In genomic region chr11:23634573-23634972, GRCm38 (mm10) we compare ENCODE assay signal across 14 mouse cellular contexts. TPM values are rescaled to one million over a fixed set of nuclear protein-coding genes. Genes with fewer than 3 reads are reported as not detected.
A peak's percentile ranks its signal among the peaks of the same experiment; 100 is the strongest.
DNase-seq lines count a peak whose midpoint lies in the region; ATAC-seq lines count a peak whose summit lies in the region.
"Had no signal": no experiment of that assay in that cellular context is flagged by ENCODE, and none has a peak within 500 bp of the region (broad histone marks: within the 10 kb centered on the region; RNA-seq: fewer than 3 reads in every experiment).

No protein-coding gene starts in this region.

- peak overlapping the region; percentile 82; the same call in 1 of the 2 replicates for H3K4me2 ChIP-seq in heart, embryonic 14.5 days (ENCODE audit: low read length)

- H3K9ac ChIP-seq in heart, embryonic 14.5 days (ENCODE audit: low read length), result no peak overlapping the region
- H3K9ac ChIP-seq: forebrain, embryonic 15.5 days; heart, embryonic 15.5 days had no signal

- no peak overlapping the region for H3K27ac ChIP-seq in heart, embryonic 14.5 days (replicated peaks in 1 of 2; ENCODE audit: control insufficient read depth in 1 of 2, insufficient read depth in 1 of 2, low read depth in 2 of 2, low read length in 2 of 2)
- H3K27ac ChIP-seq: liver, embryonic 14.5 days; macrophage had no signal

- intact Hi-C loops in heart, postnatal 36 days (cut with DNase I), result loop anchor here (5.0 kb wide), 1 partner anchor 138 kb away; the partner anchor contains the start of gene Rel

- H3K4me3 ChIP-seq in heart, embryonic 14.5 days (ENCODE audit: control insufficient read depth in 1 of 2, insufficient read depth in 1 of 2, low read depth in 1 of 2, low read length in 2 of 2), result no peak overlapping the region

- peaks cover 2 to 9% of the 10 kb centered on the region in 2 experiments; a peak in 2 of 4 replicates for H3K4me1 ChIP-seq in heart, embryonic 14.5 days (ENCODE audit: control insufficient read depth in 2 of 2, insufficient read depth in 2 of 2, low read length in 2 of 2)

- H3K9me3 ChIP-seq in heart, embryonic 14.5 days (ENCODE audit: control insufficient read depth, low read length), result no peaks in the 10 kb centered on the region
- H3K9me3 ChIP-seq: forebrain, embryonic 15.5 days; heart, embryonic 15.5 days; midbrain, embryonic 15.5 days had no signal

- ATAC-seq in heart, embryonic 14.5 days (ENCODE audit: insufficient number of reproducible peaks, insufficient read depth, low FRiP score, low read depth), result no peak

- peaks cover 19% of the 10 kb centered on the region for H3K36me3 ChIP-seq in heart, embryonic 14.5 days (ENCODE audit: control insufficient read depth, insufficient read depth, low read length)
- H3K36me3 ChIP-seq: forebrain, embryonic 15.5 days; midbrain, embryonic 15.5 days had no signal

- DNase-seq in heart, postnatal 36 days, result no peak
- DNase-seq in cerebellum, adult 18-20 months, result peak; percentile 17 to 23
- DNase-seq in cerebellum, adult 9-11 months, result peak; percentile 25
- peak; percentile 4 for DNase-seq in mesoderm, embryonic 11.5 days (ENCODE audit: low read depth, low spot score)
- no peak for DNase-seq in urinary bladder, postnatal 4 days (ENCODE audit: low spot score in 2 of 2)
- no peak for DNase-seq in adrenal gland, postnatal 25 days
- DNase-seq: gastrocnemius, postnatal 14 days had no signal

- WGBS in heart, embryonic 14.5 days, result 40% methylated on average over 8 of the region's 8 CpGs

- H3K27me3 ChIP-seq in heart, embryonic 14.5 days (ENCODE audit: control insufficient read depth, insufficient read depth, low read length), result no peaks in the 10 kb centered on the region
- H3K27me3 ChIP-seq: CH12.LX; forebrain, embryonic 15.5 days; heart, embryonic 15.5 days; midbrain, embryonic 15.5 days had no signal

RNA-seq across cellular contexts. Expression of gene 0610010F05Rik, which starts 1.1 kb away (rescaled TPM):
- polyA plus RNA-seq in heart, embryonic 14.5 days (2014; fragmentation: Nextera tagmentation; extraction: Ambion mirVana), result 19.5 and 20.1 TPM in 2 replicates
- 10 to 100 TPM; 11.0 to 12.5 TPM for total RNA-seq in heart, postnatal 36 days (2021)
- 14.1 and 16.8 TPM in 2 replicates for total RNA-seq in adrenal gland, postnatal 25 days (2021)

RNA-seq across cellular contexts. Expression of gene Pus10, which starts 30.9 kb away (rescaled TPM):
- polyA plus RNA-seq in heart, embryonic 14.5 days (2014; fragmentation: Nextera tagmentation; extraction: Ambion mirVana), result 10.5 and 11.8 TPM in 2 replicates
- 10 to 100 TPM in 1 of 2 experiments, 1 to 10 TPM in 1; 8.8 to 12.8 TPM for total RNA-seq in heart, postnatal 36 days (2021)
- 17.8 and 23.3 TPM in 2 replicates for total RNA-seq in adrenal gland, postnatal 25 days (2021)

RNA-seq across cellular contexts. Expression of gene Pex13, which starts 31.2 kb away (rescaled TPM):
- polyA plus RNA-seq in heart, embryonic 14.5 days (2014; fragmentation: Nextera tagmentation; extraction: Ambion mirVana), result 33.5 and 34.3 TPM in 2 replicates
- 10 to 100 TPM; 27.0 to 31.2 TPM for total RNA-seq in heart, postnatal 36 days (2021)
- total RNA-seq in adrenal gland, postnatal 25 days (2021), result 73.2 and 92.9 TPM in 2 replicates

Comparison
In these comparisons a context has a peak if more than half of its experiments do, and no peak if none do; other contexts are left out.
1. DNase-seq: peak in cerebellum, adult 18-20 months (2 of 2), cerebellum, adult 9-11 months (single experiment) and mesoderm, embryonic 11.5 days (single experiment); none in heart, postnatal 36 days (0 of 2), urinary bladder, postnatal 4 days (0 of 2) and adrenal gland, postnatal 25 days (single experiment).